Mouse (Mus musculus): ENCODE data around the gene Jtb.

Gene Jtb

DNA sequence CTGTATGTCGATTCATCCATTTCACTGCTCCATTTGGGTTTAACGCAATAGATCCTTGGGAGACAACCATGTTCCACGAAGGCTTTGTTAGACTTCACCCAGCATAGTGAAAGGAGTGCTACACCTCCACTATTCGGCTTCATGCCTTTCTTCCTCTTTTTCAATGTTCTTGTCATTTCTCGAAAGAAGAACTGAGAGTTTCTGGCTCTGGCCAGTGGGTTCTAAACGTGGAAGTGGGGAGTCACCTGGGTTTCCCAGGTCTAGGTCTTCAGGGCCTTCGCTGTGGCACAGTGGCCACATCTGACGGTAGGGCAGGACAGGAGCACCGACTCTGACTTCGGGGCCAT lies 33.3 kb downstream of the Jtb start:
- no peak for DNase-seq

GRCm38 (mm10) chr3:90265034-90265931 lies 33.9 kb downstream of the Jtb start, which contains the start of gene Dennd4b:
Gene Dennd4b, plus strand, starts transcription at chr3:90265185.
- peak; percentile 96 for DNase-seq

- peak in 1 of 2 experiments; percentile 29 for DNase-seq
Measured at GRCm38 (mm10) chr3:90265932-90266741, 34.7 kb downstream of the Jtb start.

DNA sequence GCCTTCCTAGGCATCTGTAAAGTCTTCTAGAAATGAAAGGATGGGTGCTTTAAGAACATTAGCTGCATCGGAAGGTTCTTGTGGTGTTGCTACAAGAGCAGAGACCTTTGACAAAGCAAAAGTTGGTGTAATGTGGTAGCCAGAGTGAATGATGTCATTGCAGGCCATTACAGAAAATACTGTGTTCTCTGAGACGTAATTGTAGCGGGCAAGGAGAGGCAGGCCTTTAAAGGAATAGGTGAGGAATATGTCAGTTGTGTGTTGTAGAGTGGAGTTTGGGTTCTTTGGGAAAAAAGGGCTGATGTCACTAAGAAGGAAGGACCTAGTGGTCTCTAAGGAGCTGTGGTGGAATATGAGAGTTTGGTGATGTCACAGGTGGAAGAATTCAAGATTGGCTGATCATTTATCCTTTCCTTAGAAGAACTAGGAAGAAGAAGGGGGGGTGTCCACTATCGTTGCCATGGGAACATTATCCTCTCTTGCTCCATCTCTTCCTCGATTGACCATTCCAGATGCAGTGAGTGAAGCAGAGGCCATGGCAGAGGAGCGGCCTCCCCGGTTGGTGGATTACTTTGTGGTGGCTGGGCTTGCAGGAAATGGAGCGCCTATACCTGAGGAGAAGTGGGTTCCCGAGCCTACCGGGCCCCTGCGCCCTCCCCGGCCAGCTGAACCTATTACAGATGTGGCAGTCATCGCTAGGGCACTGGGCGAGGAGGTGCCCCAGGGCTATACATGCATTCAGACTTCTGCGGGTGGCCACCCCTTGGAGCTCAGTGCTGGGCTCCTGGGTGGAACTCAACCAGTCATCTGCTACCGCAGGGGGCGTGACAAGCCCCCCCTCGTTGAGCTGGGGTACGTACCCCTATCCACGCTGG lies 35.7 kb downstream of the Jtb start:
- no peak for DNase-seq

DNA sequence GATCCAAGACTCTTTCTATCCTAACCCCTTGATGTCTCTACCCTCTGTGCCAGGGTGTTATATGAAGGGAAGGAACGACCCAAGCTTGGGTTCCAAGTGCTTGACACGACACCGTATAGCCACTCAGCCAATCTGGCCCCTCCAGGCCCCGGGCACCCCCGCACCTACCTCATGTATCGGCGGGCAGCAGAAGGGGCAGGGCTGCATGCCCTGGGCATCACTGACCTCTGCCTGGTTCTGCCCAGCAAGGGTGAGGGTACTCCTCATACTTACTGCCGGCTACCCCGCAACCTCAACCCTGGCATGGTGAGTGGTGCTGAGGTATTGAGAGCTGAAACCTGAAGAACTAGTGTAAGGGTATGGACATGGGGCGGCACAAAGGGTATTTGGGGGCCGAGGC lies 36.8 kb downstream of the Jtb start:
- no peak for DNase-seq

- no peak for DNase-seq
Measured at GRCm38 (mm10) chr3:90268971-90269370, 37.6 kb downstream of the Jtb start.

DNA sequence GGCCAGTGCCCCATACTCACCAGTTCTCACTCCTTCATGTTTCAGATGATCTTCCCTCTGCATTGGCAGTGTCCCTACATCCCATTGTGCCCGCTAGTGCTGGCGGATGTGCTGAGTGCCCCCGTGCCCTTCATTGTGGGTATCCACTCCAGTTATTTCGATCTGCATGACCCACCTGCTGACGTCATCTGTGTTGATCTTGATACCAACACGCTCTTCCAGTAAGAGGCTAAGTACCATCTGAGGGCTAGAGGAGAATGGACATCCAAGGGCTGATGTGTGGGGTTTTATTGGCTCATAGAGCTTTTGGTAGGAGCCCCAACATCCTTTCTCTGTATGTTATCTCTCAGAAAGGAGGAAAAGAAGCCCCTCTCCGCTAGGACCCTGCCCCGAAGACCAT lies 39.4 kb downstream of the Jtb start:
- no peak for DNase-seq

- DNase-seq = no peak
Measured at GRCm38 (mm10) chr3:90272170-90272569, 40.8 kb downstream of the Jtb start.

DNA sequence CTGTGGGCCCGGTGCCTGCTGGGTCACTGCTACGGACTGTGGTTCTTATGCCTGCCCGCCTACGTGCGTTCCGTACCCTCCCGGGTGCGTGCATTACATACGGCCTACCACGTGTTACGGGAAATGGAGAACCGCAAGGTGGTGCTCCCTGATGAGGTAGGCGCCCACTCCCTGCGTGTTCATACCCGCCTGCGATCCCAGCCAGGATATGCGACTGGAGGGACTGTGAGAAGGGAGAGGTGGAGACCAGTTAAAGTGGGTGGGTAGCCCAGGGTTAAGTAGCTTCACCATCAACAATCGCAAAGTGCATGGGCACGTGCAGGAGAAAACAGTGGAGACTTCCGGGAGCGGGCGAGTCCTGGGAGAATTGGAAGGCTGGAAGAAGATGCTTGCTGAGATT lies 42.5 kb downstream of the Jtb start:
- DNase-seq = no peak

DNA sequence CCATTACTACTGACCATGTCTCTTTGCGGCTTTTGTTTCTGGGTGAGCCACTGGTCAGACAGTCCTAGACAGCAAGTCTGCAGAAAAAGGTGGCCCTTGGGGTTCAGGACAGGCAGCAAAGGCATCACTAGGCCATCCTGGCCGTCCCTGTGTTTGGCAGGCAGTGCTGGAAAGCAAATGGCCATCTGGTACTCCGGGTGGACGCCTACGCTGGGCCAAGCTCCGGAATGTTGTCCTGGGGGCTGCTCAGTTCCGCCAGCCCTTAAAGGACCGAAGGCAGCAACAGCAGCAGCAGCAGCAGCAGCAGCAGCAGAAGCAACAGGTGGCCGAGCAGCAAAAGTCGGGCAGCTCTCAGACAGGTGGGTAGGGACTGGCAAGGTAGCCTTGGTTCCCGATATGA lies 43.9 kb downstream of the Jtb start:
- no peak for DNase-seq

DNA sequence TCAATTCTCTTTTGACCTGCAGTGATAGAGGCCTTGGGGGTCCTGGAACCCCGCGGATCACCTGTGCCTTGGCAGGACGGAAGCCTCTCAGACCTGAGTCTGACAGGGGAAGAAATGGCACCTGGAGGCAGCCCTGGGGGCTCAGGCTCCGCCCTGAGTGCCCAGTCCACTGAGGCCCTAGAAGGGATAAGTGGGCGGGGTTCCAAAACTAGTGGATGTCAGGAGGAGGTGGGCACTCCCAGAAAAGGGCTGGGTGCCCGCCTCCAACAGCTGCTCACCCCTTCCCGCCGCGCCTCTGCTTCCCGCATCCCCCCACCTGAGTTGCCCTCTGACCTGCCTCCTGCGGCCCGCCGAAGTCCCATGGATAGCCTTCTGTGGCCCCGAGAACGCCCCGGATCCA lies 45.5 kb downstream of the Jtb start:
- DNase-seq = no peak

- no peak for DNase-seq
Measured at GRCm38 (mm10) chr3:90277793-90278192, 46.4 kb downstream of the Jtb start.

GRCm38 (mm10) chr3:90278211-90278610 lies 46.8 kb downstream of the Jtb start:
- DNase-seq = no peak

GRCm38 (mm10) chr3:90279216-90279615 lies 47.8 kb downstream of the Jtb start:
- DNase-seq = no peak

DNA sequence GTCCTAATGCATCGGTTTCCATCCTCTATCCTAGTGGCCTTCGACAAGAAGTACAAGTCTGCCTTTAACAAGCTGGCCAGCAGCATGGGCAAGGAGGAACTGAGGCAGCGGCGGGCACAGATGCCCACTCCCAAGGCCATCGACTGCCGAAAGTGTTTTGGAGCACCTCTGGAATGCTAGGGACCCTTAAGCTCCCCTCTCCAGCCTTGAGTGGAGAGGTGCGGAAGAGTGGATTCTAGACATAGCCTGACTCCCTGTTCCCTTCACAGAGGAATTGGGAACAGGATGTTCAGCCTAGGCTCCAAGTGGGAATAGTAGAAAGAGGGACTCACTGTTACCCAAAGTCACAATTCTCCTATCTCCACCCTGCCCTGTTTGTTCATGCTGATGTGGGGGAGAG lies 48.3 kb downstream of the Jtb start:
- no peak for DNase-seq

DNA sequence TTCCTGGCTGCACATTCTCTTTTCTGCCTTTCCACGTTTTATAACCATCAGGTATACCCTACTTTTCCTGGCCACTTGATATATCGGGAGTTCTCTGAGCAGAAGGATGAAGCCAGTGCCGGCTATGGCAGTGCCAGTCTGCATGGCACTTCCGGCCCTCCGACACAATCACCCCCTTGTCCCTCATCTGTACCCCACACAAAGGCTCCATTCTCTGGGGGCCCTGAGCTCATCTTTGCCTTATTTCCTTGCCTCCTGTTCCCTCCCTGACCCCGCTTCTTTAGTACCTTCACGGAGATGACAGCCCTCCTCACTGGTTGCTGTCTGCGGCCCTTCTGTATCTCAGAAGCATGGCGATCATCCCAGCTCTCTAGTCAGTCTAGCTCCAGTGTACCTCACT lies 49.3 kb downstream of the Jtb start:
- DNase-seq = no peak

DNA sequence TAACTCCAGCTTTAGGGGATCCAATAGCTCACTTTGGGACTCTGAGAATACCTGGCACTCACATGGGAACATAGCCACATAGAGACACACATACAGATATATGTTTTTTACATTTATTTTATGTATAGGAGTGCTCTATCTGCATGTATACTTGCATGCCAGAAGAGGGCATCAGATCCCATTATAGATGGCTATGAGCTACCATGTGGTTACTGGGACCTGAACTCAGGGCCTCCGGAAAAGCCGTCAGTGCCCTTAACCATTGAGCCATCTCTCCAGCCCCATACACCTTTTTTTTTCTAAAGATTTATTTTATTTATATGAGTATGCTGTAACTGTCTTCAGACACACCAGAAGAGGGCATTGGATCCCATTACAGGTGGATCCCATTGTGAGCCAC lies 52.8 kb downstream of the Jtb start:
- DNase-seq = no peak

Measured in kidney, postnatal 4 days (tissue).